Mouse (Mus musculus): Measurements from ENCODE around the gene Ptpn5. TPM values are rescaled to one million over a fixed set of nuclear protein-coding genes. Genes with fewer than 3 reads are reported as not detected.

Ptpn5 gene
- polyA plus RNA-seq, 1 experiment from 2014 or later: 102 TPM

DNA sequence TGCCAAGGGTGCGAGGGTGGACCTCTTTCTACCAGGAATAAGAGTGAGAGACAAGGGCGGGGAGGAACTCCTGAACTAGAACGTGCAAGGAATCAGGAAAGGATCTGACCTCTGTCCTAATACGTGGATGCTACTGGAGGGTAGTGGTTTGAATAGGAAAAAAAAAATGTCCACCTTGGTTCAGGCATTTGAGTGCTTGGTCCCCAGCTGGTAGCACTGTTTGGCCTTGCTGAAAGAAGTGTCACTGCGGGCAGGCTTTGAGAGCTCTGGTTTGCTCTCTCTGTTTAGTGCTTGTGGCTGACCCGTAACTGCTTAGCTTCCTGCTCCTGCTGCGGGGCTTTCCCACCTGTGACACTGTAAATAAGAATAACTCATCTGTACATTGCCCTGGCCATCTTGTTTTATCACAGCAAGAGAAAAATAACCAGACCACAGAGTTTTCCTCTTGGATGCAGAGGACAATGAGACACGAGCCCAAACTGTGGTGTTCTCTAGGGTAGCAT is 6.4 kb upstream of the Ptpn5 start:
- no peak overlapping the region for H3K4me2 ChIP-seq (replicated peaks)
- H3K27ac ChIP-seq: no peak overlapping the region
- no peaks in the 10 kb centered on the region for H3K4me1 ChIP-seq (replicated peaks)
- no peak for ATAC-seq
- H3K9ac ChIP-seq (replicated peaks): no peak overlapping the region
- no peaks in the 10 kb centered on the region for H3K9me3 ChIP-seq
- H3K4me3 ChIP-seq (replicated peaks): no peak overlapping the region
- H3K36me3 ChIP-seq: no peaks in the 10 kb centered on the region
- peaks cover 9% of the 10 kb centered on the region for H3K27me3 ChIP-seq
- 83% methylated on average over 8 of the region's 8 CpGs for whole genome bisulfite sequencing

DNA sequence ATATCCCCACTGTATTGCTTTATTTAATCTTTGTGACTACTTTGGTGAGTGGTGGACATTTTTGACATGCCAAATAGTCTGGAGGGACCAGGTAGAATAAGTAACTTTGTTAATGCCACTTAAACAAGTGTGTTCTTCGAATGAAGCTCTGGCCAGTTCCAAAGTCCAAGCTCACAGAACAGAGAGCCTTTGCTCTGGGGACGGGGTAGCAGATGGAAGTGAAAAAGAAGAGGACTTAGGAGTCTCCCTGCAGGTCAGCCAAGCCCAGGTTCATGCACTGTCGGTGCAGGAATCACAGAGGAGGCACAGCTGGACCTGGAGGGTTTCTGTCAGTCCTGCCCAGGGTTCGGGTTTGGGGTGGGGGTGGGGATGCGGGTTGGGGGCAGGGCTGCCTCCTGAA is 1.1 kb upstream of the Ptpn5 start:
- Histone ChIP-seq H3K27ac (no peak overlapping the region), H3K4me2 (replicated peaks) (no peak overlapping the region), H3K27me3 (peaks cover 23% of the 10 kb centered on the region), H3K36me3 (no peaks in the 10 kb centered on the region), H3K4me3 (replicated peaks) (no peak overlapping the region), H3K4me1 (replicated peaks) (peaks cover 19% of the 10 kb centered on the region), H3K9ac (replicated peaks) (no peak overlapping the region), H3K9me3 (no peaks in the 10 kb centered on the region)
- WGBS: 49% methylated on average over 5 of the region's 5 CpGs
- no peak for ATAC-seq

DNA sequence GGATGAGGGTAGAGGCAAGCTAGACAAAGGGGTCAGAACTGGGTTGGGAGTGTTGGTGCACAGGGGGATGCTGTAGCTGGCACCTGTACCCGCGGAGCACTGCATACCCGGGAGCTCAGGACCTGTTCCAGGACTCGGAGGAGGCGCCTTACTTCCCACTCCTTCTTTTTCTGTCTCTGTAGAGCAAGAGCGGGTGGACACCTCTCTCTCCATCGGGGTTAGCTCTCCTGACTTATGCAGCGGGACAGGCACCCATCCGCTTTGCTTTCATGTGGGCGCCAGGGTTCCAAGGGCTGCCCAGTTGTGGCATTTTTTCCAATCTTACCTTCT is 588 bp downstream of the Ptpn5 start:
- Histone ChIP-seq H3K9me3 (no peaks in the 10 kb centered on the region), H3K4me2 (replicated peaks) (peak overlapping the region; percentile 61), H3K9ac (replicated peaks) (peak overlapping the region; percentile 89), H3K4me1 (replicated peaks) (peaks cover 19% of the 10 kb centered on the region), H3K4me3 (replicated peaks) (peak overlapping the region; percentile 79), H3K27me3 (peaks cover 23% of the 10 kb centered on the region), H3K27ac (peak overlapping the region; percentile 92), H3K36me3 (no peaks in the 10 kb centered on the region)
- no peak for ATAC-seq
- 0% methylated on average over 10 of the region's 10 CpGs for WGBS

DNA sequence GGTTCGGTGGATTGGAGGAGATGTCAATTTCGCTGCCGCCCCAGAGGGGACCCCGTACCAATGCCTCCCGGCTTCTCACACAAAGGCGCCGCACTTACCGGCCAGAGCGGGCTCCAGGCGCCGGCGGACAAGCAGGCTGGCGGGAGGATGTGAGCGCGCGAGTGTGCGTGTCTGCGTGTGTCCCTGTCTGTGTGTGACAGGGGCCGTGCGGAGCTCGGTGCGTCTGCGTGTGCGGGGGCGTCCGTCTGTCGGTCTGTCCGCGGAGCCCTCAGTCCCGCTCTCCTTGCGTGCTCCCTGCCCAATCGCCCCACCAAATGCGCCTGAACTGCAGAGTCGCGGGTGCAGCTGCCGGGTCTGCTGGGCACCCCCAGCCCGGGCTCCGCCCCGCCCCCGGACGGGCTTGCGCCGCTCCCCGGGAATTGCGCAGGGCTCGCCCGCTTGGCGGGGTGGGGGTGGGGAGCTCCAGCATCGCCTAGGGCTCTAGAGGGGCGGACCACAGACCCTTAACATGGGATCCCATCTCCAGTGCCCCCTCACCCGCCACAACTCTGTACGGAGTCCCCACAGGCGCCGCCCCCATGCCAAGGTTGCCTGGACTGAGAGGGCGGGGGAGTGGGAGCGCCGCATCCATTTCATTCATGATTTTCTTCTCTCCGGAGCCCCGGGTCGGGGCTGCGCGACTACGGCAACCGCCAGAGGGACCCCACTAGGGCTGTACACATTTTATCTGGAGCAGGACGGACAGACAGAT is 1.1 kb downstream of the Ptpn5 start:
- peak; percentile 88 for ATAC-seq
- Histone ChIP-seq H3K4me2 (replicated peaks) (peak overlapping the region; percentile 61), H3K4me1 (replicated peaks) (peaks cover 19% of the 10 kb centered on the region), H3K9me3 (no peaks in the 10 kb centered on the region), H3K36me3 (no peaks in the 10 kb centered on the region), H3K27ac (peak overlapping the region; percentile 92), H3K9ac (replicated peaks) (peak overlapping the region; percentile 89), H3K4me3 (replicated peaks) (peak overlapping the region; percentile 79), H3K27me3 (peaks cover 23% of the 10 kb centered on the region)
- WGBS: under 1% methylated on average over 65 of the region's 65 CpGs

- peak overlapping the region; percentile 89 for H3K9ac ChIP-seq (replicated peaks)
- no peaks in the 10 kb centered on the region for H3K36me3 ChIP-seq
- peak overlapping the region; percentile 92 for H3K27ac ChIP-seq
- 2% methylated on average over 15 of the region's 15 CpGs for WGBS
- H3K4me2 ChIP-seq (replicated peaks): peak overlapping the region; percentile 61
- peak; percentile 55 for ATAC-seq
- peak overlapping the region; percentile 79 for H3K4me3 ChIP-seq (replicated peaks)
- no peaks in the 10 kb centered on the region for H3K9me3 ChIP-seq
- peaks cover 23% of the 10 kb centered on the region for H3K27me3 ChIP-seq
- H3K4me1 ChIP-seq (replicated peaks): peaks cover 19% of the 10 kb centered on the region
Measured at GRCm38 (mm10) chr7:47131840-47132179, 1.7 kb downstream of the Ptpn5 start.

- WGBS: 40% methylated on average over 8 of the region's 8 CpGs
- peaks cover 19% of the 10 kb centered on the region for H3K4me1 ChIP-seq (replicated peaks)
- ATAC-seq: no peak
- no peak overlapping the region for H3K27ac ChIP-seq
- peak overlapping the region; percentile 89 for H3K9ac ChIP-seq (replicated peaks)
- H3K4me3 ChIP-seq (replicated peaks): peak overlapping the region; percentile 79
- no peaks in the 10 kb centered on the region for H3K9me3 ChIP-seq
- H3K36me3 ChIP-seq: no peaks in the 10 kb centered on the region
- peak overlapping the region; percentile 61 for H3K4me2 ChIP-seq (replicated peaks)
- H3K27me3 ChIP-seq: peaks cover 23% of the 10 kb centered on the region
Measured at GRCm38 (mm10) chr7:47131258-47131657, 2.2 kb downstream of the Ptpn5 start.

- WGBS: 97% methylated on average over 3 of the region's 3 CpGs
- Histone ChIP-seq H3K4me1 (replicated peaks) (no peaks in the 10 kb centered on the region), H3K4me3 (replicated peaks) (no peak overlapping the region), H3K9ac (replicated peaks) (no peak overlapping the region), H3K27ac (no peak overlapping the region), H3K4me2 (replicated peaks) (no peak overlapping the region), H3K9me3 (no peaks in the 10 kb centered on the region), H3K36me3 (peaks cover 14% of the 10 kb centered on the region), H3K27me3 (no peaks in the 10 kb centered on the region)
- ATAC-seq: no peak
Measured at GRCm38 (mm10) chr7:47122026-47122425, 11.5 kb downstream of the Ptpn5 start.

GRCm38 (mm10) chr7:47116666-47117065 is 16.8 kb downstream of the Ptpn5 start:
- Histone ChIP-seq H3K4me2 (replicated peaks) (no peak overlapping the region), H3K36me3 (peaks cover 12% of the 10 kb centered on the region), H3K4me1 (replicated peaks) (no peaks in the 10 kb centered on the region), H3K4me3 (replicated peaks) (no peak overlapping the region), H3K27ac (no peak overlapping the region), H3K9me3 (no peaks in the 10 kb centered on the region), H3K9ac (replicated peaks) (no peak overlapping the region), H3K27me3 (no peaks in the 10 kb centered on the region)
- no peak for ATAC-seq
- WGBS: 85% methylated on average over 6 of the region's 6 CpGs

- WGBS: 96% methylated on average over 2 of the region's 2 CpGs
- Histone ChIP-seq H3K4me1 (replicated peaks) (no peaks in the 10 kb centered on the region), H3K4me2 (replicated peaks) (no peak overlapping the region), H3K27me3 (no peaks in the 10 kb centered on the region), H3K36me3 (peaks cover 21% of the 10 kb centered on the region), H3K4me3 (replicated peaks) (no peak overlapping the region), H3K27ac (no peak overlapping the region), H3K9ac (replicated peaks) (no peak overlapping the region), H3K9me3 (no peaks in the 10 kb centered on the region)
- no peak for ATAC-seq
Measured at GRCm38 (mm10) chr7:47115491-47115890, 18.0 kb downstream of the Ptpn5 start.

DNA sequence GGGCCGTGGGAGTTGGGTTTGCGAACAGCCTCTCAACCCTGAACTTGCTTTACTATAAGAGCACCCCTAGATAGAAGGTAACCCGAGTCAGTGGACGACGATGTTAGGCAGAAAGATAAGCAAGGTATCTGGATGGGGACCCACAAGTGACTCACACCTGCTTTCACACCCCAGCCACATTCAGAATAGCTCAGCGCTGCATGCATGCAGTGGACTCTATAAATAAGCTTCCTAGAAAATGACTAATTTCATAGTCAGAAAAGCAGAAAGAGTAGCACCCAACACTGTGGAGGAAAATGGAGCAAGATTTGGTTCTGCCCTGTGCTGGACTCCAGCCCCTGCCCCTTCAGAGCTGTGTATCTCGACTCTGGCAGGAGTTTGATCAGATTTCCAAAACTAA is 20.1 kb downstream of the Ptpn5 start:
- 90% methylated on average over 7 of the region's 7 CpGs for WGBS
- H3K9ac ChIP-seq (replicated peaks): no peak overlapping the region
- no peak for ATAC-seq
- no peaks in the 10 kb centered on the region for H3K27me3 ChIP-seq
- H3K27ac ChIP-seq: no peak overlapping the region
- H3K4me2 ChIP-seq (replicated peaks): no peak overlapping the region
- no peak overlapping the region for H3K4me3 ChIP-seq (replicated peaks)
- no peaks in the 10 kb centered on the region for H3K9me3 ChIP-seq
- peaks cover 31% of the 10 kb centered on the region for H3K36me3 ChIP-seq
- H3K4me1 ChIP-seq (replicated peaks): no peaks in the 10 kb centered on the region

GRCm38 (mm10) chr7:47112036-47112435 is 21.4 kb downstream of the Ptpn5 start:
- no peak overlapping the region for H3K4me3 ChIP-seq (replicated peaks)
- H3K9me3 ChIP-seq: no peaks in the 10 kb centered on the region
- no peak overlapping the region for H3K9ac ChIP-seq (replicated peaks)
- no peaks in the 10 kb centered on the region for H3K4me1 ChIP-seq (replicated peaks)
- no peak overlapping the region for H3K4me2 ChIP-seq (replicated peaks)
- peaks cover 40% of the 10 kb centered on the region for H3K36me3 ChIP-seq
- no peaks in the 10 kb centered on the region for H3K27me3 ChIP-seq
- WGBS: 94% methylated on average over 5 of the region's 5 CpGs
- no peak overlapping the region for H3K27ac ChIP-seq
- no peak for ATAC-seq

DNA sequence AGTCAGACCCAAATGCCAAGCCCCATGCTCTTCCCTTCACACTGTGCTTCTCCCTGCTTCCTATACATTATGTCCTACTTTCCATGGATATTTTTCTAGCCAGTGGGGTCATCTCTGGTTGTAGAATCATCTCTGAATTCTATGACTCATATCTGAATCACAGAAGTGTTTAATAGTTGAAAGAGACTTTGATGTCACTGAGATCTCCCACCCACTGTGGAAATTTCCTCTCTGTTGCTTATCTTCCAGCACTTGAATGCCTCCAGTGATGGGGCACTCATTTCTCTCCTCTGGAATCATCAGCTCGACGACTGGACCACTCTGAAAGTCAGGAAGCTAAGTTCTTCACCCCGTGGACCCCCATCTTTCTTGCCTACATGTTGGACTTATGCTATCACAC is 22.4 kb downstream of the Ptpn5 start:
- whole genome bisulfite sequencing: 78% methylated on average over 3 of the region's 3 CpGs
- no peak overlapping the region for H3K4me2 ChIP-seq (replicated peaks)
- no peaks in the 10 kb centered on the region for H3K9me3 ChIP-seq
- H3K4me3 ChIP-seq (replicated peaks): no peak overlapping the region
- H3K27me3 ChIP-seq: no peaks in the 10 kb centered on the region
- no peaks in the 10 kb centered on the region for H3K4me1 ChIP-seq (replicated peaks)
- no peak overlapping the region for H3K9ac ChIP-seq (replicated peaks)
- H3K27ac ChIP-seq: no peak overlapping the region
- H3K36me3 ChIP-seq: peaks cover 44% of the 10 kb centered on the region
- no peak for ATAC-seq

GRCm38 (mm10) chr7:47110511-47110910 is 23.0 kb downstream of the Ptpn5 start:
- Histone ChIP-seq H3K4me1 (replicated peaks) (no peaks in the 10 kb centered on the region), H3K4me2 (replicated peaks) (no peak overlapping the region), H3K27ac (no peak overlapping the region), H3K36me3 (peaks cover 44% of the 10 kb centered on the region), H3K4me3 (replicated peaks) (no peak overlapping the region), H3K9me3 (no peaks in the 10 kb centered on the region), H3K27me3 (no peaks in the 10 kb centered on the region), H3K9ac (replicated peaks) (no peak overlapping the region)
- WGBS: 88% methylated on average over 7 of the region's 7 CpGs
- no peak for ATAC-seq
